Mouse (Mus musculus) liver, embryonic 14.5 days (tissue): ENCODE measurements around the gene Terb1. TPM values are rescaled to one million over a fixed set of nuclear protein-coding genes. Genes with fewer than 3 reads are reported as not detected.

Source experiments
- ATAC-seq: fragments of 200-750 bp; cut with Nextera tagmentation; 2 replicates; pipeline ENCODE4 v1.8.0; 2017; ENCODE audit warnings: moderate number of reproducible peaks, mild to moderate bottlenecking, moderate library complexity; ENCODE audit not compliant: insufficient read depth
- DNase-seq, 3 experiments: peaks; one replicate each; pipeline ENCODE4 v3.0.0-alpha.2; 2012 to 2013; ENCODE audit warnings: low read depth in 3 of 3, low spot score in 3 of 3
- H3K27ac ChIP-seq: fragments of 300-500 bp; sonication (generic); 2 replicates; pipeline ENCODE4 v1.5.1; 2014; ENCODE audit warnings: moderate library complexity, mild to moderate bottlenecking, control low read depth, inconsistent platforms
- H3K27me3 ChIP-seq: fragments of 300-500 bp; sonication (generic); 2 replicates; pipeline ENCODE4 v1.6.1; 2014; ENCODE audit warnings: mild to moderate bottlenecking, low read length, moderate library complexity; ENCODE audit not compliant: control insufficient read depth, insufficient read depth
- H3K36me3 ChIP-seq: fragments of 300-500 bp; sonication (generic); replicated peaks from 2 replicates; pipeline ENCODE4 v1.6.1; 2014; ENCODE audit warnings: low read depth; ENCODE audit not compliant: control insufficient read depth, insufficient read depth
- H3K4me1 ChIP-seq, 2 experiments: fragments of 200-500 bp in 1 of 2; fragments of 300-500 bp in 1 of 2; sonication (generic) in 1 of 2; replicated peaks; 2 replicates each; pipeline ENCODE4 v1.6.1; 2012 to 2014; ENCODE audit warnings: antibody characterized with exemption in 1 of 2, inconsistent platforms in 1 of 2, low read length in 1 of 2; ENCODE audit not compliant: control insufficient read depth in 2 of 2, insufficient read depth in 2 of 2
- H3K4me2 ChIP-seq: fragments of 300-500 bp; sonication (generic); 2 replicates; pipeline ENCODE4 v1.6.1; 2014; ENCODE audit warnings: low read depth, mild to moderate bottlenecking, control low read depth, moderate library complexity
- H3K4me3 ChIP-seq, 2 experiments: fragments of 200-500 bp in 1 of 2; fragments of 300-500 bp in 1 of 2; sonication (generic) in 1 of 2; 2 replicates each; pipeline ENCODE4 v1.5.1; 2012 to 2014; ENCODE audit warnings: low read depth in 2 of 2, low read length in 2 of 2, mild to moderate bottlenecking in 2 of 2, control low read depth in 1 of 2, inconsistent platforms in 1 of 2, moderate library complexity in 1 of 2; ENCODE audit not compliant: insufficient read depth in 1 of 2
- H3K9ac ChIP-seq: fragments of 300-500 bp; sonication (generic); replicated peaks from 2 replicates; pipeline ENCODE4 v1.6.1; 2014; ENCODE audit warnings: mild to moderate bottlenecking, control low read depth, moderate library complexity
- H3K9me3 ChIP-seq: fragments of 300-500 bp; sonication (generic); 2 replicates; pipeline ENCODE4 v1.6.1; 2016; ENCODE audit warnings: low read length, mixed read lengths; ENCODE audit not compliant: control insufficient read depth
- CTCF ChIP-seq: IDR thresholded peaks from 2 replicates; pipeline ENCODE4 v1.5.1; 2016; ENCODE audit warnings: antibody characterized with exemption, low read depth, control low read depth
- EP300 ChIP-seq: IDR thresholded peaks from 2 replicates; pipeline ENCODE4 v1.6.1; 2016; ENCODE audit warnings: antibody characterized with exemption, low read depth
- WGBS: fragments of 180-500 bp; shearing (Covaris S2); extraction: QIAGEN DNeasy Blood & Tissue Kit; methylation state at CpG from one replicate; pipeline ENCODE4 v1.1.7; 2014; ENCODE audit not compliant: insufficient replicate concordance; 5-methylcytosine and 5-hydroxymethylcytosine counted together
- polyA plus RNA-seq, 2 experiments: library from polyadenylated mRNA; depleted of rRNA in 1 of 2; stranded (reverse) in 1 of 2; unstranded in 1 of 2; fragments of >200 nt; fragmentation: Nextera tagmentation in 1 of 2; extraction: Ambion mirVana in 1 of 2; gene quantifications; 2 replicates each; pipeline versions ENCODE4 v1.2.1 to v1.2.3; 2012 to 2014

Gene Terb1
- polyA plus RNA-seq, 2 experiments: not detected

DNA sequence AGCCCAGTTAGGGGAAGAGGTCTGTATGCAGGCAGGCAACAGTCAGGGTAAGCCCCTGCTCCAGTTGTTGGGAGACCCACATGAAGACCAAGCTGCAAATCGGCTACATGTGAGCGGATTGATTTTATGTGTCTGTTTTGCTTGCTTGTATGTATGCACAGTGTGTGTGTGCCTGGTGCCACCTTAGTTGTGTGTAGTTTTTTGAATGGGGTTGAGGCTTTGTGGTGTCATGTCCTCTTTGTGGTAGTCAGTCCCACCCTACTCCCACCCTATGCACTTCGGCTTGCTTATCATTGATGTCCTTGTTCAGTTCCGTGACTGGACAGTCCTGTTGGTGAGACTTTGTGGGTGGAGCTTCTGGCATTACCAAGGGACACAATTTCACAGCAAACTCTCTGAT is 95.9 kb downstream of the Terb1 start:
- 53% methylated on average over 4 of the region's 4 CpGs for WGBS
- Histone ChIP-seq H3K4me3 (no peak overlapping the region), H3K4me1 (0 out of 4 replicates have a peak, but pooled peaks cover 0 to 2% of the 10 kb centered on the region in 2 experiments), H3K9me3 (no peaks in the 10 kb centered on the region), H3K27ac (no peak overlapping the region), H3K9ac (no peak overlapping the region), H3K36me3 (no peaks in the 10 kb centered on the region; the same call in 1 of the 2 replicates), H3K27me3 (no peaks in the 10 kb centered on the region), H3K4me2 (no peak overlapping the region)
- ATAC-seq (no peak), DNase-seq (no peak)
- TF ChIP-seq CTCF (no peak), EP300 (no peak)

- 0 out of 4 replicates have a peak, but pooled peaks cover 0 to 2% of the 10 kb centered on the region in 2 experiments for H3K4me1 ChIP-seq
- H3K36me3 ChIP-seq: no peaks in the 10 kb centered on the region
- H3K27ac ChIP-seq: no peak overlapping the region
- TF ChIP-seq EP300 (no peak), CTCF (no peak)
- H3K9me3 ChIP-seq: no peaks in the 10 kb centered on the region
- H3K4me2 ChIP-seq: no peak overlapping the region
- no peak overlapping the region for H3K4me3 ChIP-seq
- H3K27me3 ChIP-seq: no peaks in the 10 kb centered on the region
- no peak for DNase-seq
- no peak overlapping the region for H3K9ac ChIP-seq
- 54% methylated on average over 7 of the region's 7 CpGs for WGBS
- no peak for ATAC-seq
Observed at GRCm38 (mm10) chr8:104412805-104413532, 96.7 kb downstream of the Terb1 start.

- WGBS: 62% methylated on average over 3 of the region's 3 CpGs
- Histone ChIP-seq H3K9me3 (no peaks in the 10 kb centered on the region), H3K27me3 (no peaks in the 10 kb centered on the region), H3K36me3 (no peaks in the 10 kb centered on the region), H3K4me2 (no peak overlapping the region), H3K9ac (no peak overlapping the region), H3K4me1 (0 out of 4 replicates have a peak, but pooled peaks cover 0 to 2% of the 10 kb centered on the region in 2 experiments), H3K27ac (no peak overlapping the region), H3K4me3 (no peak overlapping the region)
- ATAC-seq: no peak
- DNase-seq: no peak
- TF ChIP-seq CTCF (no peak), EP300 (no peak)
Observed at GRCm38 (mm10) chr8:104411972-104412371, 97.7 kb downstream of the Terb1 start.

GRCm38 (mm10) chr8:104411468-104411867 is 98.2 kb downstream of the Terb1 start:
- 64% methylated on average over 3 of the region's 3 CpGs for WGBS
- Histone ChIP-seq H3K27me3 (no peaks in the 10 kb centered on the region), H3K4me2 (no peak overlapping the region), H3K4me1 (0 out of 4 replicates have a peak, but pooled peaks cover 0 to 2% of the 10 kb centered on the region in 2 experiments), H3K9me3 (no peaks in the 10 kb centered on the region), H3K27ac (no peak overlapping the region), H3K9ac (no peak overlapping the region), H3K36me3 (no peaks in the 10 kb centered on the region), H3K4me3 (no peak overlapping the region)
- TF ChIP-seq CTCF (no peak), EP300 (no peak)
- no peak for DNase-seq
- no peak for ATAC-seq

DNA sequence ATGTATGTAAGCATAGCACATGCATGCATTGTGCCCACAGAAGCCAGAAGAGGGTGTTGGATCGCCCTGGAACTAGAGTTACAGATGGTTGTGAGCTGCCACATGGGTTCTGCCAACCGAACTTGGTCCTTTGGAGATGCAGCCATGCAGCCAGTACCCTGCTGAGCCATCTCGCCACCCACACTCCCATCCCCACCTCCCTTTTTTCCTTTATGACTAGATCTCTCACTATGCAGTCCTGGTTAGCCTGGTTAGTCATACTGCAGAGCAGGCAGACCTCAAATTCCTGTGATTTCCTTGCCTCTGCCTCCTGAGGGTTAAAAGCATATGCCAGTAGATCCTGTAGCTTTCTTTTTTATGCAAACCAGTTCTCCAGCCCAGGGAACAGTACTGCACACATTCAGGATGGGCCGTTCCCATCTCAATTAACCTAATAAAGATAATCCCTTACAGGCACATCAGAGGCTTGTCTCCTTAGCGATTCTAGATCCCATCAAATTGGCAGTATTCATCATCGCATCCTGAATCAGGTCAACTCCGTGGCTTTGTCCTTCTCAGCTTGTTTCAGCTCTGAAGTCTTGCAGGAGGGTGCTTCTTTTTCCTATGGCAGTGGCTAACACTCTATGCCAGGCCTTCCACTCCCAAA is 99.0 kb downstream of the Terb1 start:
- DNase-seq (no peak), ATAC-seq (no peak)
- Histone ChIP-seq H3K4me1 (0 out of 4 replicates have a peak, but pooled peaks cover 0 to 2% of the 10 kb centered on the region in 2 experiments), H3K4me3 (no peak overlapping the region), H3K4me2 (no peak overlapping the region), H3K27ac (no peak overlapping the region), H3K27me3 (no peaks in the 10 kb centered on the region), H3K9me3 (no peaks in the 10 kb centered on the region), H3K9ac (no peak overlapping the region), H3K36me3 (no peaks in the 10 kb centered on the region)
- WGBS: 55% methylated on average over 7 of the region's 7 CpGs
- TF ChIP-seq CTCF (no peak), EP300 (no peak)
